Mouse (Mus musculus) MEL (cell line): Measurements from ENCODE around the gene Gm5294.

Source experiments
- CTCF ChIP-seq, 3 experiments: IDR thresholded peaks in 2 of 3; conservative IDR thresholded peaks in 1 of 3; 2 replicates each; pipeline ENCODE4 v1.5.1; 2011 to 2012; ENCODE audit warnings: low read length in 3 of 3, low read depth in 2 of 3, mild to moderate bottlenecking in 2 of 3, improper control_type of control experiment in 1 of 3, inconsistent platforms in 1 of 3, mixed read lengths in 1 of 3, moderate library complexity in 1 of 3; ENCODE audit not compliant: control insufficient read depth in 1 of 3, insufficient read depth in 1 of 3, poor library complexity in 1 of 3, severe bottlenecking in 1 of 3
- HCFC1 ChIP-seq: IDR thresholded peaks from 2 replicates; pipeline ENCODE4 v1.6.1; 2012; ENCODE audit warnings: low read depth, mild to moderate bottlenecking, inconsistent platforms, low read length, improper control_type of control experiment, moderate library complexity
- KAT2A ChIP-seq: conservative IDR thresholded peaks from 2 replicates; pipeline ENCODE4 v1.6.1; 2012; ENCODE audit warnings: low read depth, low read length, improper control_type of control experiment, inconsistent platforms
- MAX ChIP-seq: IDR thresholded peaks from 2 replicates; pipeline ENCODE4 v1.6.1; 2011; ENCODE audit warnings: low read length, improper control_type of control experiment
- MEF2A ChIP-seq: IDR thresholded peaks from 2 replicates; pipeline ENCODE4 v1.6.1; 2014; ENCODE audit warnings: low read depth, mild to moderate bottlenecking, inconsistent platforms, low read length, improper control_type of control experiment; ENCODE audit not compliant: poor library complexity, insufficient replicate concordance, severe bottlenecking; ENCODE audit errors: extremely low read depth
- MXI1 ChIP-seq: IDR thresholded peaks from 2 replicates; pipeline ENCODE4 v1.6.1; 2011; ENCODE audit warnings: mild to moderate bottlenecking, low read depth, low read length, improper control_type of control experiment
- POLR2A ChIP-seq, 2 experiments: IDR thresholded peaks; 2 replicates each; pipeline ENCODE4 v1.6.1; 2011 to 2012; ENCODE audit warnings: low read length in 2 of 2, mild to moderate bottlenecking in 2 of 2, control low read depth in 1 of 2, improper control_type of control experiment in 1 of 2, low read depth in 1 of 2, moderate library complexity in 1 of 2; ENCODE audit not compliant: control insufficient read depth in 1 of 2, insufficient read depth in 1 of 2, poor library complexity in 1 of 2
- RCOR1 ChIP-seq: IDR thresholded peaks from 2 replicates; pipeline ENCODE4 v1.6.1; 2012; ENCODE audit warnings: low read depth, mild to moderate bottlenecking, inconsistent platforms, low read length, improper control_type of control experiment
- TAL1 ChIP-seq: IDR thresholded peaks from 2 replicates; pipeline ENCODE4 v1.6.1; 2012; ENCODE audit warnings: mild to moderate bottlenecking, inconsistent platforms, low read length, moderate library complexity, mixed read lengths
- ZC3H11A ChIP-seq: IDR thresholded peaks from 2 replicates; pipeline ENCODE4 v1.6.1; 2012; ENCODE audit warnings: low read depth, mild to moderate bottlenecking, inconsistent platforms, low read length, improper control_type of control experiment
- ZNF384 ChIP-seq: IDR thresholded peaks from 2 replicates; pipeline ENCODE4 v1.6.1; 2012; ENCODE audit warnings: low read depth, mild to moderate bottlenecking, inconsistent platforms, low read length, improper control_type of control experiment

DNA sequence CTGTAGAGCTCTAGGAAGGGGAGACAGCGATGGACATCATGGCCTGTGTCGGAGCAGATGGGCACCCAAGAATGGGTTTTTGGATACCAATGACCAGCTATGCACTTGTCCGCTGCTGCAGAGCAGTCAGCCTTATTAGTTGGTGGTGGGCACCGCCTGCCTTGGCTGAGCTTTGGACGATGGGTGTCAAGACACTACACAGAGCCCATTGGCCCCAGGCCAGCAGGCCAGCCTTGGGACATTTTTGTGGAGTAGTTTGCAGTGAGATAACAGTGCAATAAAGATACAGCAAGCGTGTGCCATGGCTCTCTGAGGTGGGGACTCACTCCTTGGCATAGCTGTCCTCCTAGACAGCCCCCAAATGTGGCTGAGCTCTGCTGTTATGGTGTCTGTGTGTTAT lies 10.1 kb upstream of the Gm5294 start:
- TF ChIP-seq CTCF (IDR thresholded peaks at IDR 0.05 in 2 of 3, conservative IDR thresholded peaks at IDR 0.05 in 1 of 3; ENCODE audit: control insufficient read depth in 1 of 3, insufficient read depth in 1 of 3, low read depth in 2 of 3, low read length in 3 of 3, poor library complexity in 1 of 3, severe bottlenecking in 1 of 3) (no peak), MAX (no peak), RCOR1 (no peak), POLR2A (IDR thresholded peaks at IDR 0.05; ENCODE audit: control insufficient read depth in 1 of 2, insufficient read depth in 1 of 2, low read depth in 1 of 2, low read length in 2 of 2, poor library complexity in 1 of 2) (no peak), KAT2A (no peak), MEF2A (no peak), HCFC1 (no peak), ZNF384 (no peak), TAL1 (no peak), ZC3H11A (no peak), MXI1 (no peak)
